8 mouse cellular contexts compared by ENCODE assay signal in genomic region chr4:123991223-123991622, GRCm38 (mm10).
DNase-seq lines count a peak whose midpoint lies in the region; ATAC-seq lines count a peak whose summit lies in the region.

No protein-coding gene starts in this region.

- peak overlapping the region; percentile 12; the same call in 1 of the 2 replicates for H3K9ac ChIP-seq in heart, embryonic 15.5 days
- H3K9ac ChIP-seq in embryonic facial prominence, embryonic 13.5 days, result peak overlapping the region; percentile 59
- H3K9ac ChIP-seq in intestine, embryonic 16.5 days (ENCODE audit: low read depth, low read length), result 0 out of 2 replicates have a peak overlapping the region, but pooled peaks have one; percentile 31
- H3K9ac ChIP-seq in midbrain, embryonic 16.5 days (ENCODE audit: low read depth, low read length), result no peak overlapping the region

- no peak overlapping the region for H3K27ac ChIP-seq in heart, embryonic 15.5 days
- H3K27ac ChIP-seq in embryonic facial prominence, embryonic 13.5 days, result no peak overlapping the region
- no peak overlapping the region for H3K27ac ChIP-seq in intestine, embryonic 16.5 days (ENCODE audit: low read length)
- H3K27ac ChIP-seq in midbrain, embryonic 16.5 days (ENCODE audit: low read length), result no peak overlapping the region

- WGBS in heart, embryonic 15.5 days, result 12% methylated on average over 10 of the region's 10 CpGs
- WGBS in embryonic facial prominence, embryonic 13.5 days, result 6% methylated on average over 10 of the region's 10 CpGs
- 10% methylated on average over 10 of the region's 10 CpGs for WGBS in intestine, embryonic 16.5 days
- 7% methylated on average over 10 of the region's 10 CpGs for WGBS in midbrain, embryonic 16.5 days

- no peaks in the 10 kb centered on the region; the same call in 1 of the 2 replicates for H3K9me3 ChIP-seq in heart, embryonic 15.5 days (replicated peaks)
- no peaks in the 10 kb centered on the region for H3K9me3 ChIP-seq in embryonic facial prominence, embryonic 13.5 days
- H3K9me3 ChIP-seq in intestine, embryonic 16.5 days (ENCODE audit: control insufficient read depth, low read length), result no peaks in the 10 kb centered on the region
- H3K9me3 ChIP-seq in midbrain, embryonic 16.5 days (replicated peaks; ENCODE audit: control insufficient read depth, low read length, poor library complexity, severe bottlenecking), result no peaks in the 10 kb centered on the region

- peak overlapping the region; percentile 71 for H3K4me2 ChIP-seq in heart, embryonic 15.5 days
- H3K4me2 ChIP-seq in embryonic facial prominence, embryonic 13.5 days, result peak overlapping the region; percentile 78
- H3K4me2 ChIP-seq in intestine, embryonic 16.5 days (ENCODE audit: low read depth, low read length), result peak overlapping the region; percentile 69
- peak overlapping the region; percentile 69 for H3K4me2 ChIP-seq in midbrain, embryonic 16.5 days (ENCODE audit: low read length)

- DNase-seq in heart, postnatal 14 days, result no peak
- DNase-seq in gastrocnemius, postnatal 4 days (ENCODE audit: low spot score in 2 of 2), result no peak
- no peak for DNase-seq in spleen, postnatal 14 days (ENCODE audit: low spot score in 2 of 2)
- no peak for DNase-seq in thymus, postnatal 36 days

- peak overlapping the region; percentile 40 for H3K4me3 ChIP-seq in heart, embryonic 15.5 days
- peak overlapping the region; percentile 38 for H3K4me3 ChIP-seq in embryonic facial prominence, embryonic 13.5 days
- peak overlapping the region; percentile 35 for H3K4me3 ChIP-seq in intestine, embryonic 16.5 days (ENCODE audit: low read length)
- peak overlapping the region; percentile 36 for H3K4me3 ChIP-seq in midbrain, embryonic 16.5 days (ENCODE audit: low read depth, low read length)

- H3K4me1 ChIP-seq in heart, embryonic 15.5 days (replicated peaks), result peaks cover 8% of the 10 kb centered on the region
- peaks cover 14% of the 10 kb centered on the region for H3K4me1 ChIP-seq in embryonic facial prominence, embryonic 13.5 days
- peaks cover 9% of the 10 kb centered on the region; the same call in 1 of the 2 replicates for H3K4me1 ChIP-seq in intestine, embryonic 16.5 days (ENCODE audit: control insufficient read depth, insufficient read depth, low read length)
- H3K4me1 ChIP-seq in midbrain, embryonic 16.5 days (ENCODE audit: control insufficient read depth, insufficient read depth, low read length), result peaks cover 14% of the 10 kb centered on the region

- intact Hi-C loops in heart, postnatal 14 days (cut with DNase I), result no loop called here

- no peaks in the 10 kb centered on the region for H3K36me3 ChIP-seq in heart, embryonic 15.5 days
- H3K36me3 ChIP-seq in embryonic facial prominence, embryonic 13.5 days, result no peaks in the 10 kb centered on the region
- no peaks in the 10 kb centered on the region for H3K36me3 ChIP-seq in intestine, embryonic 16.5 days (ENCODE audit: control insufficient read depth, insufficient read depth, low read length)
- H3K36me3 ChIP-seq in midbrain, embryonic 16.5 days (ENCODE audit: control insufficient read depth, insufficient read depth, low read length), result no peaks in the 10 kb centered on the region

- H3K27me3 ChIP-seq in heart, embryonic 15.5 days, result peaks cover 43% of the 10 kb centered on the region
- peaks cover 45% of the 10 kb centered on the region for H3K27me3 ChIP-seq in embryonic facial prominence, embryonic 13.5 days
- peaks cover 3% of the 10 kb centered on the region; the same call in 1 of the 2 replicates for H3K27me3 ChIP-seq in intestine, embryonic 16.5 days (replicated peaks; ENCODE audit: control insufficient read depth, insufficient read depth, low read length)
- H3K27me3 ChIP-seq in midbrain, embryonic 16.5 days (ENCODE audit: control insufficient read depth, insufficient read depth, low read depth, low read length), result peaks cover 3% of the 10 kb centered on the region; the same call in 1 of the 2 replicates

- no peak for ATAC-seq in heart, embryonic 15.5 days (replicated peaks; ENCODE audit: insufficient number of reproducible peaks, insufficient read depth, low FRiP score, low read depth)
- no peak for ATAC-seq in embryonic facial prominence, embryonic 13.5 days (ENCODE audit: insufficient number of reproducible peaks, insufficient read depth, low FRiP score, low TSS enrichment, low read depth)
- no peak for ATAC-seq in intestine, embryonic 16.5 days
- ATAC-seq in midbrain, embryonic 16.5 days, result peak; percentile 52
